Comparison of ENCODE assay signal across 18 mouse cellular contexts in genomic region chr13:41440205-41440604, GRCm38 (mm10).
"Had no signal": no experiment of that assay in that cellular context is flagged by ENCODE, and none has a peak within 500 bp of the region (broad histone marks: within the 10 kb centered on the region; RNA-seq: fewer than 3 reads in every experiment).

No protein-coding gene starts in this region.

- H3K9me3 ChIP-seq: lung, embryonic 15.5 days; midbrain, embryonic 13.5 days; midbrain, embryonic 15.5 days; neural tube, embryonic 12.5 days; stomach, embryonic 15.5 days had no signal

- ATAC-seq: liver, postnatal 0 days; lung, postnatal 0 days; midbrain, embryonic 13.5 days; midbrain, embryonic 15.5 days had no signal

- H3K27ac ChIP-seq: lung, embryonic 15.5 days; macrophage; midbrain, embryonic 13.5 days; midbrain, embryonic 15.5 days; neural tube, embryonic 12.5 days; stomach, embryonic 15.5 days; stomach, postnatal 0 days had no signal

- H3K4me3 ChIP-seq: lung, embryonic 15.5 days; megakaryocyte, embryonic 14.5 days; midbrain, embryonic 13.5 days; midbrain, embryonic 15.5 days; neural tube, embryonic 12.5 days; stomach, embryonic 15.5 days had no signal

- H3K4me1 ChIP-seq: midbrain, embryonic 15.5 days; stomach, embryonic 15.5 days had no signal

- H3K27me3 ChIP-seq: lung, embryonic 15.5 days; midbrain, embryonic 13.5 days; midbrain, embryonic 15.5 days; neural tube, embryonic 12.5 days; stomach, embryonic 15.5 days had no signal

- DNase-seq: liver, postnatal 0 days; lung, adult 2 months; lung, postnatal 14 days; lung, postnatal 36 days; right cerebral cortex, postnatal 14 days; thymus, adult 2 months; thymus, postnatal 25 days; thymus, postnatal 4 days had no signal

- H3K4me2 ChIP-seq: lung, embryonic 15.5 days; midbrain, embryonic 11.5 days; midbrain, embryonic 13.5 days; midbrain, embryonic 15.5 days; neural tube, embryonic 12.5 days; stomach, embryonic 15.5 days had no signal

- H3K9ac ChIP-seq: liver, postnatal 0 days; lung, embryonic 15.5 days; midbrain, embryonic 13.5 days; midbrain, embryonic 15.5 days; neural tube, embryonic 12.5 days; stomach, embryonic 15.5 days had no signal

- H3K36me3 ChIP-seq: lung, embryonic 15.5 days; midbrain, embryonic 13.5 days; midbrain, embryonic 15.5 days; neural tube, embryonic 12.5 days; stomach, embryonic 15.5 days had no signal
